Mouse (Mus musculus) kidney, embryonic 14.5 days (tissue): ENCODE measurements around the gene Gm20937. TPM values are rescaled to one million over a fixed set of nuclear protein-coding genes. Genes with fewer than 3 reads are reported as not detected.
"Not testable (repeated sequence)": the region's sequence is repeated elsewhere in the genome, so short reads cannot be mapped to it uniquely, and the experiment has no call there.

Experiments used
- ATAC-seq: fragments of 200-750 bp; cut with Nextera tagmentation; 2 replicates; pipeline ENCODE4 v1.8.0; 2017; ENCODE audit warnings: moderate number of reproducible peaks, mild to moderate bottlenecking, moderate TSS enrichment, moderate library complexity; ENCODE audit not compliant: low FRiP score, low TSS enrichment
- H3K27ac ChIP-seq: fragments of 300-500 bp; sonication (generic); 2 replicates; pipeline ENCODE4 v1.5.1; 2014; ENCODE audit warnings: low read depth, mild to moderate bottlenecking, low read length, moderate library complexity, mixed read lengths
- H3K27me3 ChIP-seq: fragments of 300-500 bp; sonication (generic); 2 replicates; pipeline ENCODE4 v1.6.1; 2014; ENCODE audit warnings: mild to moderate bottlenecking, low read length; ENCODE audit not compliant: control insufficient read depth, insufficient read depth
- H3K36me3 ChIP-seq: fragments of 300-500 bp; sonication (generic); 2 replicates; pipeline ENCODE4 v1.6.1; 2014; ENCODE audit warnings: low read length, mixed read lengths; ENCODE audit not compliant: control insufficient read depth, insufficient read depth
- H3K4me1 ChIP-seq: fragments of 300-500 bp; sonication (generic); 2 replicates; pipeline ENCODE4 v1.6.1; 2014; ENCODE audit warnings: low read length, mixed read lengths; ENCODE audit not compliant: control insufficient read depth, insufficient read depth
- H3K4me2 ChIP-seq: fragments of 300-500 bp; sonication (generic); replicated peaks from 2 replicates; pipeline ENCODE4 v1.6.1; 2014; ENCODE audit warnings: low read depth, mild to moderate bottlenecking, low read length
- H3K4me3 ChIP-seq: fragments of 300-500 bp; sonication (generic); 2 replicates; pipeline ENCODE4 v1.5.1; 2014; ENCODE audit warnings: mild to moderate bottlenecking, low read length
- H3K9ac ChIP-seq: fragments of 300-500 bp; sonication (generic); 2 replicates; pipeline ENCODE4 v1.6.1; 2014; ENCODE audit warnings: low read depth, mild to moderate bottlenecking, low read length, moderate library complexity
- H3K9me3 ChIP-seq: fragments of 300-500 bp; sonication (generic); 2 replicates; pipeline ENCODE4 v1.6.1; 2016; ENCODE audit warnings: low read length; ENCODE audit not compliant: control insufficient read depth
- WGBS: fragments of 180-500 bp; shearing (Covaris S2); extraction: QIAGEN DNeasy Blood & Tissue Kit; methylation state at CpG from one replicate; pipeline ENCODE4 v1.1.7; 2014; 5-methylcytosine and 5-hydroxymethylcytosine counted together
- polyA plus RNA-seq: library from polyadenylated mRNA; unstranded; fragments of >200 nt; fragmentation: Nextera tagmentation; extraction: Ambion mirVana; gene quantifications from 2 replicates; pipeline ENCODE4 v1.2.1, GENCODE M21; 2014

Gm20937 gene
- polyA plus RNA-seq = not detected in 2 replicates

DNA sequence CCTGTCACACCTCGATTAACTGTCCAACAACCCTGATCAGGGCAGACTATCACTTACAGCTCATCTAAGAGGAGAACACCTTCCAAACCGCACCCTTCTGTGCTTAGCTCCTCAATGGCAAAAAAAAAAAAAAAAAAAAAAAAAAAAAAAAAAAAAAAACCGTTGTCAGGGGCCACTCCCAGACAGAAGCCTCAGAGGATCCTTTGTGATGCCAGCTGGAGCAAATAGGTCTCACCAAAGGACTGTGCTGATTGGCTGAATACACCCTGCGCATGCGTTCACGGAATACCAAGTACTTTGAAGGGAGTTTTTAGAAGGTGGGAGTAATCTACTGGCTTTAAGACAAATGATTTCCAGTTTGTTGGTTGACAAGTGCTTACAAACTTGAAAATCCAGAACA is at the start of gene Gm20937:
Gene Gm20937, minus strand, starts transcription at position 101 of the 400 bp plus-strand sequence.
- ATAC-seq, H3K27ac ChIP-seq: not testable (repeated sequence)
- WGBS = no CpG with 5 or more reads among the region's 6 CpGs

More for the DNA sequence above, at the start of gene Gm20937:
- H3K9ac ChIP-seq, H3K9me3 ChIP-seq, H3K4me2 ChIP-seq, H3K4me3 ChIP-seq, H3K36me3 ChIP-seq, H3K4me1 ChIP-seq, H3K27me3 ChIP-seq: not testable (repeated sequence)

Other genes starting within 250 kb of the Gm20937 start
- not detected in 2 replicates for gene Gm20816, start 243.1 kb upstream of the Gm20937 start, polyA plus RNA-seq